Mouse (Mus musculus) gastrocnemius, postnatal 4 days (tissue): Measurements from ENCODE around the gene Rnf43. TPM values are rescaled to one million over a fixed set of nuclear protein-coding genes. Genes with fewer than 3 reads are reported as not detected.

Experiments used
- DNase-seq, 2 experiments: peaks; one replicate each; pipeline ENCODE4 v3.0.0; 2021 to 2022; ENCODE audit warnings: low spot score in 2 of 2, mixed read lengths in 2 of 2
- total RNA-seq, 2 experiments: library from RNA; stranded (reverse); gene quantifications; 2 replicates each; pipeline ENCODE4 v1.2.3; 2021

The Rnf43 gene
- total RNA-seq, 2 experiments from 2014 or later, result 0.17 to 0.29 TPM

DNA sequence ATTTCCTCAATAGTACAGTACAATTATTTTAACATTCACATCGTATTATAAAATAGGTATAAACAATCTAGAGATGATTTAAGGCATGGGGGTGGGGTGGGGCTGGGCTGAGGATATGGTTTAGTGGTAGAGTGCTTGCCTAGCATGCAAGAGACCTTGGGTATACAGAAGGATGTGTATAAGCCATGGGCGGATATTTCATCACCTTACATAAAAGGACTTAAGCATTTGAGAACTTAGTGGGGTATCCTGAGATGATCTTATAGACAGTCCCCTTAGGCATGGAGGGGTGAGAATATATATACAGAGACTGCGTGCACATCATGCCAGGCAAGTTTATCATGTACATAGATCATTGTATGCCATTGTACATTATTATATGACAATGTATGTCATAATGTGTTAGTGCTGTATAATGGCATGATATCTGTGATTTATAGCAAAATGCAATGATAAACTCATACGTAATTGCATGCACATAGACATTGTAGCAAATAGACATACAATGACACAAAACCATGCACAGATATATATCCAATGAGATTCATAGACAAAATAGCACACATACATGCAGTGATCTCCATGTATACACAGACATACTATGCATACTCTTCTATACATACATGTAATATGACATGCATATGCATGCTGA is 96.6 kb downstream of the Rnf43 start:
- no peak for DNase-seq

DNA sequence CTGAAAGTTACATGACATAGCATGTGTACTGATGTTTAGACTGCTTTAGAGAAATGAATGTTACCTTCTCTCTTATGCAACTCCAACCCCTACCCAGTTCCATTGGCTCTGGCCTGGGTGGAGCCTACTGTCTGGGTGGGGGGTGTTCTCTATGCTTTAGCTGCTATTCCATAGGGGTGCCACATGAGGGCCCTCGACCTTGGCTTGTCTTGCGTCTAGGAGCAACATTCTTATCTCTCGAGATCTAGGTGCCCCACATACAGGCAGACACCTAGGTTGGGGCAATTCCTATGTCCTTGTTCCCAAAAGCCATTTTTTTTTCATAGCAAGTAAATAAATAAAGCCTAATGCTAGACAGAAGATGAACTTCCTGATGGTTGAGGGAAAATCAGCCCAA is 97.1 kb downstream of the Rnf43 start:
- DNase-seq, result no peak

DNA sequence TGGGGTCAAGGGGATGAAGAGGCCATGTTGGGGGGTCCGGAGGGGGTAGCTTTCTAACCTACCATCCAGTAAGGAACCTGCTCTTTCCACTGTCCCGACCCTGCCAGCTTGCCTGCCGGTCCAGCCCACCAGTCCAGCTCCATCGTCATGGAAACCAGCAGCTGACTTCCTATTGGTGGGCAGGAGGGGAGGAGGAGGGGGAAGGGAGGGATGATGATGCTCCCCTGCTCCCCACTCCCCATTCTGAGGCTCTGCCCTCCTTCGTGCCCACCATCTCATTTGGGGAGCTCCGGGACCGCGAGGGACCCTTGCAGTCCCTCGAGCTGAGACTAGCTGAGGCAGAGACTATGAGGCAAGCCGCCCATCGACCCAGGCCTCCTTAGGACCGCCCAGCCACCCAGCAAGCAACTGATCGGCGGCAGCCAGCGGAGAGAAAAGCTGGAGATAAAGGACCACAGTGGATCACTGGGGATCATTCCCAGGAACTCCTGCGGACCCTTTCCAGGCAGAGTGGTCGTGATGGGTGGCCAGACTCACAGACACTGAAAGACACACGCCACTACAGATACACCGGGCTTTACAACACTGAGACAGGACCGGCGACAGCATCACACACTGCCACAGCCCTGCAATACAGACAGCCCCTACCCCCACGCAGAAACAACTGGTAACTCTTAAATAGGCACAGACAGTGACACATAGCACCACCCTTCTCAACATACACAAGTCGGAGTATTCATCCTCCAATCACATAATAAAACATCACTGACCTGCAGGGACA is 98.0 kb downstream of the Rnf43 start, which contains the start of gene Tspoap1:
Gene Tspoap1, plus strand, starts transcription at position 241 of the 781 bp plus-strand sequence.
- DNase-seq, result no peak

DNA sequence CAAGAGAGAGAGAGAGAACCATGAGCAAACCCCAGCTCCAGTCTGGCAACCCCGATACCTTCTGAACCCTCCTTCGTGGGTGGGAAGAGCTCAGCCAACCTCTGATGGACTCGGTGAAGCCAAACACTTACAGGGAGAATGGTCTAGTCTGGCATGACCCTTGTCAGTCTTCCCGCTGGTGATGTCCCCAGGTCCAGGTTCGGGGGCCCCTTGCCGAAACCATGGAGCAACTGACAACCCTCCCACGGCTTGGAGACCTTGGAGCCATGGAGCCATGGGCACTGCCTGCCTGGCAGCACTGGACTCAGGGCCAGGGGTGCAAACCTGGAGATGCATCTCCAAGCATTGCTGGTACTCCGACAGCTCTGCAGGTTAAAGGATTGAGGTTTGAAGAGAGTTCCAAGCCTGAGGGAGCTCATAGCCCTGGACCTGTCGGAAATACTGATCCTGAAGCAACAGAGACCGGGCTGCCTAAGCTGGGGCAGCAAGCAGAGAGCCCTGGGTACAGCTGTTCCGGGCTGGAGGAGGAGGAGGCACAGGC is 98.7 kb downstream of the Rnf43 start:
- DNase-seq, result no peak

DNA sequence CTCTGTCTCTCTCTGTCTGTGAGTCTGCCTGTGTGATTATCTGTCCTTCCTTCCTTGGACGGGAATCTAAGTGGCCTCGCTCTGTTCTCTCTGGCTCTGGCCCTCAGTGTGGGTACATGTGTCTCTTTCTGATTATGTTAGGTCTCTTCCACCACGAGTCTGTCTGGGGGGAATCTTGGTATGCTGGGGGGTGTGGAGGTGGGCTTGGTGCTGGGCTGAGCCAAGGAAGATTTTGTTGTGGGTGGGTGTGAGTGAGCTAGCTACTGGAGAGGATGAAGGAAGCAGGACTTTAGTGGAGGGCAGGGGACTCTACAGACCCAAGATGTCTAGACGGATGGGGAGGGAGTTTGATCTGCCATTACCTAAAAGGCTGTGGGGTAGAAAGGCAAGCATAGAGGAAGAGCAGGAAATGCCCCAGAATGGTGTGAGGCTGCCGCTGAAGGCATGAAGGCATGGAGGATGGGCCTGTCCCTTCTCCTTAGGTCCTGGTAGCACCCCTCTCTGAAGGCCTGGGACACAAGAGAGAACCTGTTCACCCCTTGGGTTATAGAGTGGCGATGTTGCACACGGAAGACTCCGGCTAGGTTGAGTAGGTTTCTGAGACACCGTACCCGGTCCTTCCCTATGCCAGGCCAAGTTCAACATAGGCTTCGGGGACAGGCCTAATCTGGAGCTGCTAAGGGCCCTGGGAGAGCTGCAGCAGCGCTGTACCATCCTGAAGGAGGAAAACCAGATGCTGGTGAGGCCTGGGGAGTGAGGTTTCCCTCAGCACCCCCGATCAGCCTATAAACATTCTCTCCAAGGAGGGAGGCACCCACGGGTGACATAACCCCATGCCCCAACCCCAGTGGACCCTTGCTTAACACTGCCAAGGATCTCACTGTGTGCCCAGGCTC is 99.5 kb downstream of the Rnf43 start:
- no peak for DNase-seq

DNA sequence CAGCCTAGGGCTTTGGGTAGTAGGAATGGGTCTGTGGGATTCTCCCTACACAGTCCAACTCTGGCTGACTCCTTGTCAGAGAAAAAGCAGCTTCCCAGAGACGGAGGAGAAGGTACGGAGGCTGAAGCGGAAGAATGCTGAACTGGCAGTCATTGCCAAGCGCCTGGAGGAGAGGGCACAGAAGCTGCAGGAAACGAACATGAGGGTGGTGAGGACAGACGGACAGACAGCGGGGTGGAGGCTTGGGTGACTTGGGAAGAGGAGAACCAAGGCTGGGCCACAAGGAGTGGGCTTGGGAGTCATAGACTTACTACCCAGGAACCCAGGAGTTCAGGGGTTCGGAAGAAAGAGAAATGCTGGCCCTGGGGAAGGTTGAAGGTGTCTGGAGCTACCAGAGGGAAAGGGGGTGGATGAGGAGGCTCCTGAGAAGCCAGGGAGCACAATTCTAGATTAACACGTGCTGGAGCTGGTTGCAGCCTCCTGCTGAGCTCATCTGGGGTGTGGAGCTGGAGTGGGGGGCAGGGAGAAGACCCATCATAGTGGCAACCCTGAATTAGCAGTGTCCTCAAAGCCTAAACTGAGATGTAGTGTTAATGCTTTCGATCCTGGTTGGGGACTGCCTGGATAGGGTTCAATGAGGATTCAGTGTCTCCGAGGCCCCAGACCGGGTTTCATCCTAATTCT is 100.3 kb downstream of the Rnf43 start:
- no peak for DNase-seq

DNA sequence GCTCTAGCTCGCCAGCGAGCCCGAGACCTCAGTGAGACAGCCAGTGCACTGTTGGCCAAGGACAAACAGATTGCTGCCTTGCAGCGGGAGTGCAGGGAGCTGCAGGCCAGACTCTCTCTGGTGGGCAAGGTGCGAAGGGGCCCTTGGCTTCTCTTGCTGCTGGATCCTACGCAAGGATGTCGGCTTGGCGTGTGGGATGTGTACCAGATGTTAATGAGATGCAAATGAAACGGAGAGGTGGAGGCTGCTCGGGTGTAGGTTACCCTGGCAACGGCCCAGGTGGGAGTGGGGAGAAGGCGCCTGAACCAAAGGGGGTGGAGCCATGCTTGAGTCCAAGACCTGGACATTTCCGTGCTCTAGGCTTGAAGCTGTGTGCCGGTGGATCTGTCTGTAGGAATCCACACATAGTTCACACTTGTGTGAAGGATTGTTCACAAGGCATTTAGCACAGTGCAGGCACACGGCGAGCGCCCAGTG is 101.0 kb downstream of the Rnf43 start:
- DNase-seq, result no peak

DNA sequence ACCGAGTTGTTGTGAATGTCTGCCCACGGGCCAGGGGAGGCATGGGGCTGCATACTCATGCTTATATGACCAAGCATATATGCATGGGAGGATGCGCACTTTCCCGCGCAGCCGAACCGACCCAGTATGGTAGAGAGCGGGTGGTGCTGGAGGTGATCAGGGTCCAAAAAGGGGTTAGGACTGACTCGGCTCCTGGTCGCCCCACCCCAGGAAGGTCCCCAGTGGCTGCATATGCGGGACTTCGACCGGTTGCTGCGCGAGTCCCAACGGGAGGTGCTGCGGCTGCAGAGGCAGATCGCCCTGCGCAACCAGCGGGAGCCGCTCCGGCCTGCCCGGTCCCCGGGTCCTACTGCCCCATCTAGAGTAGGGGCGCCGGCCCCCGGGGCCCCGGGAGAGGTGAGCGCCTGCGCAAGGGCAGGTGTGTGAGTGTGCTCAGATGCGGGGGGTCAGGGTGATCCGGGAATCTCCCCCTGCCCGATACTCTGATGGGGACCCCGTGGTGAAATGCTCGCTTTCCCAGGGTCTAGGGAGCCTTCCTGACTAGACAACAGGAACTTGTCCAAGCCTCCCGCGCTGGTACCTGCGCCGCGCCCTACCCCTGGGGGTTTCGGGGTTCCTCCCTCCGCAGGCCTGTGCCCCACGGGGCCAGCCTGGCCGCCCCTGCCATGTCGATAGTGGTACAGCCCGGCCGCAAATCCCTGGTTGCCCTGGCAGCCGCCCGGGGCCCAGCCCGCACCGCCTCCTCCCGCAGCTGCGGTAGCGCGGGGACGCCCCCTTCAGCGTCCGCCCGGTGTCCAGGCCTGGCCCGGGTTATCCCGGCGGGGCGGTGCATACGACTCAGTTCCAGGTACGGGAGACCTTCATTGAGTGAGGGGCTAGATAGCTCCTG is 101.7 kb downstream of the Rnf43 start:
- DNase-seq, result no peak

DNA sequence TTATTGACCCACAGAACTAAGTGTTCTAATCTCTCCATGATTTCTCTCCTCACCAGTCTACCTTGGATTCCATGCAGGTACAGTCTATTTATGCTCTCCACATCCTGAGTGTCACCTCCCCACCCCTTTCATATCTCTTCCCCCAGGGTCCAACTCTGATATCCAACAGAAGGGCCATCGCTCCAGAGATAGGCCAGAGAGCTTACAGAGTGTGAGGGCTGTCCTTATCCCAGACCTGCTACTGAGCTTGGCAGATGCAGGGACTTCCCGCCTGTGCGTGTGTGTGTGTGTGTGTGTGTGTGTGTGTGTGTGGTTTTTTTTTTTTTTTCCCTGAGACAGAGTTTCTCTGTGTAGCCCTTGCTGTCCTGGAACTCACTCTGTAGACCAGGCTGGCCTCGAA is 106.2 kb downstream of the Rnf43 start:
- no peak for DNase-seq

DNA sequence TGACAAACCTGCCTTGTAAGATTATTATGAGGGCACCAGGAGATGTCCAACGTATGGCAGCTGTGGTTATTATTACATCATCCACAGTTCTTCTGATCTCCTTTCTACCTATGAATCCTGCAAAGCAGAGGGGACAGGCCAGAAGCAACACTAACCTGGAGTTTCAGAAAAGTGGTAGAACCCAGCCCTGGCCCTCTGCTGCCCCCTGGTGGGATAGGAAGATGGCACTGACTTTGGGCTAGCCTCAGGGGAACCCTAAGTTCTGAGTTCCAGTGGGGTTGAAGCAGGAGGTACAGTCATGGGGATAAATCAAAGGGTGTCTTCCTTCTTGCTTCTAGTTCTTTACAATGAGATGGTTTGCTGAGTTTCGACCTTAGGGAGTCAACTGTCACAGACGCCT is 108.5 kb downstream of the Rnf43 start:
- peak in 1 of 2 experiments; percentile 60 for DNase-seq

DNA sequence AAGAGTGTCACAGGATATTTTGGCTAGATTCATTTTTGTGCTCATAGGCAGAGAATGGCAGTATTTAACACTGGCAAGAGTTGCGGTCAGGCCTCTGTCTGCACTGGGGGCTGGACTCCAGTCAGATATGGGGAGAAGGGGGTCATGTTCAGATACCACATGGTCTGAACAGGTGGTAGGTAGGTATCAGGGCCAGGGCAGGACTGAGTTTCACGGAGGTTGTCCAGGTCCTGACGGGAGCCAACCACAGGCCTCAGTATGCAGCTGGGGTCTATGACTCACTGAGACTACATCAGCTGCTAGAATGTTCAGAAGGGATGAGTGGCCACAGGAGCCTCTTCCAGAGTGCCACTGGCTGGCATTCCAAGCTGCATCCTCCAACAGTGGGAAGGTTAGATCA is 109.8 kb downstream of the Rnf43 start:
- DNase-seq, result no peak

DNA sequence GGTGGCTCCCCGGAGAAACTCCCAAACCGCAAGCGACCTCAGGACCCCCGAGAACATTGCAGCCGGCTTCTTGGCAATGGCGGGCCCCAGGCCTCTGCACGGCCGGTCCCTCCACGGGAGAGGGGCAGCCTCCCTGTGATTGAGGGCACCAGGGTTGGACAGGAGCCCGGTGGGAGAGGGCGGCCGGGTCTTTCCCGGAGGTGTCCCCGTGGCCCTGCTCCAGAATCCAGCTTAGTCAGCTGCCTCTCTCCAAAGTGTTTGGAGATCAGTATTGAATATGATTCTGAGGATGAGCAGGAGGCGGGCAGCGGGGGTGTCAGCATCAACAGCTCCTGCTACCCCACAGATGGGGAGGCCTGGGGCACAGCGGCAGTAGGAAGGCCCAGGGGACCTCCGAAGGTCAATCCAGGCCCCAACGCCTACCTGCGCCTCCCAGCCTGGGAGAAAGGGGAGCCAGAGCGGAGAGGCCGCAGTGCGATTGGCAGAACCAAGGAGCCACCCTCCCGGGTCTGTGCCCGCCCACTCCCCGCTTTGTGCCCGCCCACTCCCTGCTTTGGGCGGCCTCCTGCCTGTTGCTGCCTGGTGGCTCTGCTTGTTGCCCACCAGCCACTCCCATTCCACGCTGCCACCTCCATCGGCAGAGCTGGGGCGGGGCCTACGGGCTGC is 115.7 kb downstream of the Rnf43 start:
- DNase-seq, result peak in 1 of 2 experiments; percentile 36

DNA sequence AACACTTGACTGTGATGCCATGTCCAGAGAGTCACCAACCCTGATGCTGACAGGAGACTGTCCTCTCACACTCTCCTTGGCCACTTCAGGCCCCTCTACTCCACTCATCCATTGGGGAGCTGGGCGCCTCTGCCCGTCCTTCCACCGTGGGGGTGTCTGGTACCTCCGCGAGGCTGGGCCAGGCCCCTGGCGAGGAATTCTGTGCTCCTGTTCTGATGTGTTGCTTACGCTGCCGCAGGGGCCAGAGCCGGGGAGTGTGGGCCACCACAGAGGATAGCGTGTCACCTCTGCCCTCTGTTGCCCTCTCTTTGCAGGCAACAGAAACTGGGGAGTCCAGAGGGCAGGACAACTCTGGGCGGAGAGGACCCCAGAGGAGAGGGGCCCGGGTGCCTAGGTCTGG is 116.4 kb downstream of the Rnf43 start:
- no peak for DNase-seq

DNA sequence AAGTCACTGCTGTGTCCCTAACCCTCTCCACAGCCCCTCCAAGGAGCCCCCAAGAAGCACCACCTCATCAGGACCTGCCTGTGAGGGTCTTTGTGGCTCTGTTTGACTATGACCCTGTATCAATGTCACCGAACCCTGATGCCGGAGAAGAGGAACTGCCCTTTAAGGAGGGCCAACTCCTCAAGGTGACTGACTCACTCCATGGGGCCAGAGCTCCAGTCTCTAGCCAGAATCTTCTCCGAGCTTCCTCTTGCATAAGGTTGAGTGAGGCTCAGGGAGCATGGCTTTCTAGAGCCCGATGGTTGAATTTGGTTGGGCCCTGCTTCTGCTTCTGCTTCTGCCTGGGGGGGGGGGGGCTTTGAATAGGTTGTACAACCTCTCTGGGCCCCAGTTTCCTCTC is 116.9 kb downstream of the Rnf43 start:
- DNase-seq, result no peak

DNA sequence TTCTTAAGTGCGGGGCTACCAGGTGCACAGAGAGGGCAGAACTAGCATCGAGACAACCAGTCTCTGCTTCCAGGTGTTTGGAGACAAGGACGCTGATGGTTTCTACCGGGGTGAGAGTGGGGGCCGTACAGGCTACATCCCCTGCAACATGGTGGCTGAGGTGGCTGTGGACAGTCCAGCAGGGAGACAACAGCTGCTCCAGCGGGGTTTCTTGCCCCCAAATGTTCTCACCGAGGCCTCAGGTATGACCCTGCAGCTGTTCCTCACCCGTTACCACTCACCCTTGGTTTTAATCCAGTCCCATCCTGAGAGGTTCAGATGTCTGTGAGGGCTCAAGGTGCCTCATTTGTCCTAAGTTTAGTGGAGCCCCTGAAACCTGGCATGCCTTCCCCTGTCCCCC is 117.6 kb downstream of the Rnf43 start:
- DNase-seq, result no peak
